Mouse (Mus musculus) left cerebral cortex, postnatal 25 days (tissue): Measurements from ENCODE around the gene 1700037H04Rik. TPM values are rescaled to one million over a fixed set of nuclear protein-coding genes. Genes with fewer than 3 reads are reported as not detected.
A peak's percentile ranks its signal among the peaks of the same experiment; 100 is the strongest.

Experiments used
- DNase-seq, 2 experiments: peaks; one replicate each; pipeline ENCODE4 v3.0.0; 2022; ENCODE audit warnings: low spot score in 2 of 2, mixed read lengths in 1 of 2
- intact Hi-C: fragments of 180-260 bp; cut with DNase I; formaldehyde crosslinking; loops from one replicate; pipeline ENCODE4 v1.15.1; 2025
- total RNA-seq, 2 experiments: library from RNA; stranded (reverse); gene quantifications; 2 replicates each; pipeline ENCODE4 v1.2.3; 2021

Gene 1700037H04Rik
- 10 to 100 TPM; 71.7 to 75.8 TPM for total RNA-seq

DNA sequence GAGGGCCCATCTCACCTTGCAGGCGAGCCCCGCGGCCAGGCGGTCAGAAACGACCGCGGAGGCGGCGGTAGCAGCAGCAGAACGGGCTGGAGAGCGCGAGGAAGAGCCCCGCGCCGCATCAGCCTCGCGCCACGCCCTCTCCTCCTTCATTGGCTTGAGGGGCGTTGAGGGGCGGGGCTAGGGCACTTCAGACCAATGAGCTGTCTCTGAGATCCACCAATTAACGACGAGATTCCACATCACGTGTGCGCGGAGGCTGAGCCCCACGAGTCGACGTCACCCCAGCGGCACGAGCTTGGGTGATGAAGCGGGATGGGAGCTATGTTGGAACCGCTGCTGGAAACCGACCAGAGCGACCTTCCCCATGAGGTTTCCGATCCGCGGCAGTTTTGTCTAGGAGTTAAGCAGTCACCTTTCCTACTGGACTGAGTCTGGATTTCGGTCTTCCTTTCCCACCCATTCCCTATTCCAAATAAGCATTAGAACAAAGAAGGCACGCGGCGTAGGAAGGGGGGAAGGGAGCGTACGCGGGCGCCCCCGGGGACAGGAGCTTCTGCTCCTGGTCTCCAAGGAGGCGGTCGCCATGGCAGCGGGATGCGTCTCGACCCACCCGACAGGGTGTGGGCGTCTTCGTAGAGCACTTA is at the start of gene 1700037H04Rik:
1700037H04Rik (minus strand) TSS at position 144 of the 644 bp plus-strand sequence.
- DNase-seq = peak; percentile 96 to 98
- intact Hi-C loops = loop anchor here (1.0 to 5.0 kb wide), 2 partner anchors 65 to 118 kb away; partner anchors contain the start of gene Gfra4

DNA sequence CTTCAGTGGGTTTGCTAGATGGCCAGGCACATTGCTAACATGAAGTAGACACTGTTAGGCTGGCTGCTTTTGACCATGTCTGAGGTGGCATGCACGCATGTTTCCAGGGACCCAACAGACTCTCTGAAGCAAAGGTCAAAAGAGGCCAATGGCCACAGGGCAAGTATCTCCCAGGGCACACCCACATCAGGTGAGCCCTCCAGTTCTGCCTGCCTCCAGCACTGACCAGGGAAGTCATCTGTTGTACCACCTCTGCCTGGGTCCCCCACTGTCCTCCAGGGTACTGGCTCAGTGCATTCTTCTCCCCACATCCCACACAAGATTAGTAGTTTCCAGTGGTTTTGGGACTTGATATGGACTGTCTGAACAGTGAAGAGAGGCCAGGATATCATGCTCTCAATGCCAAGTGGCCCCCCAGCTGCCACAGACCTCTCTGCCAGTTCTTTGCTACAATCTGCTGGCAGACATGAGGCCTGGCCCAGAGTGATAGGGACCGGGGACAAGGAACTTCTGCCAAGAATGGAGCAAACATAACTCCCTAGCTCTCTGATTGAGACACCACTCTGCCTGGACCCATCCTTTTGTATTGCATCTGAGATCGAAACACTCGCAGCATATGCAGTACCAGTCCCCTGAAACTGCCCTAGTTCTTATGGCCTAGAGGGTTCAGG is 49.4 kb upstream of the 1700037H04Rik start:
- intact Hi-C loops = no loop called here
- no peak for DNase-seq

DNA sequence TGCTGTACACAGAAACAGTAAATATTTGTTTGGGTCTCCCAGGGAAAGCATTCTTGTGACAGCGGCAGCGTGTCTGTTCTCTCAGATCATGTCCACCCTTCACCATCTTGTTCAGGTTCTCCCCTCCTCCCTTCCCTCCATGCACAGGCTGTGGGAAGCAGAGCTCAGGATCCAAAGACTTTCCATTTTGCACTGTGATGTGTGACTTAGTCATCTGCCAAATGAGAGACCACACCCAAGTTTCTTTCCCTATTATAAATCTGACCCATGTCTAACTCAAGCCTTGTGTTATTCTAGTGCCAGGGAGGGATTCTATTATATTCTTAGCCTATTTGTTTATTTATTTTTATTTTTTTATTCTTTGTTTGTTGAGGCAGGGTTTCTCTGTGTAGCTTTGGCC is 48.5 kb upstream of the 1700037H04Rik start:
- intact Hi-C loops = no loop called here
- DNase-seq = no peak

DNA sequence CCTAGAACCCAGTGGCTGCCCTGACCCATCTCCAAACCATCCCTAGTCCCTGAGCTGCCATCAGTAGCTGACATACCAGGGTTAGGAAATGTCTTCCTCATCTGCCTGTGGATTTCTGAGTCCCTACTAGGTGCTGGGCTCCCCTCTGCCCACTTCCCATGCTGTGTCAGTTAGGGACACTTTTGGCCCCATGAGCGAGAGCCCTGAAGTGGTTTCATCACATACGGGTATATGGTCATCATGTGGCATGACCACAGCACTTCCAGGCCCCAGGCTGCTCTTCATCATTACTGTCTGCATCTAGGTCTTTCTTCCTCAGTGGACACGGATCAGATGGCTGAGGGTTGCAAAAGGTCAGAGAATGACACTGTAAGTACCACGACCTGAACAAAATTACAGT is 46.9 kb upstream of the 1700037H04Rik start, which contains the start of gene Ap5s1:
Ap5s1 (plus strand) TSS at position 301 of the 400 bp plus-strand sequence.
- no peak for DNase-seq
- intact Hi-C loops = no loop called here

DNA sequence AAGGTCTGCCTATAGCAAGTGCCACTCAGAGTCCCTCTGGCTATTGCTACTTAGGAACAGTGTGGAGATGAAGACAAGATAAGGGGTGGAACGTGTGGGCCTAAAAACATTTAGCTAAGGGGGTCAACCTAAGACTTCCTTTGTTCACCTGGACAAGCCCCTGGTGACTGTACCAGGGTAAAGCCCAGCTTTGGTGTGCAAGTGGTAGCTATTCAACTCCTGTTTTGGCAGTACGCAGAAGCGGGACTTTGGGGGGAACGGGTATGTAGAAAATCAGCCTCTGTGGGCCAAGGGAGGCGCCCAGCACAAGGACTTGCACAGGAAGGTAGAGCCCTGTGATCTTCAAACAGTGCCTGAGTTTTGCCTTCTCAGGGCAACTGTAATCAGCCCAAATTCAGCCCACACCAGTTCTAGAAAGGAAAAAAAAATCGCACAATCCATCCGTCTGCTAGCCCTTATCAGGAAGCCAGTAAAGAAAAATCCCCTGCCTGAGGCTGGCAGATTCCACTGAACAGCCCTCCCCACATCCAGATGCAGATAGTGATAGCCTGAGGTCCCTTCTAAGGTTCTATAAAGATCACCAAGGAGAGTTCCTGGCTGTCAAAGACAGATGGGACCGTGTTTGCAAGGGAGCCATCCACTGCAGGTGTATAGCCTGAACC is 45.8 kb upstream of the 1700037H04Rik start:
- DNase-seq = no peak
- intact Hi-C loops = no loop called here

DNA sequence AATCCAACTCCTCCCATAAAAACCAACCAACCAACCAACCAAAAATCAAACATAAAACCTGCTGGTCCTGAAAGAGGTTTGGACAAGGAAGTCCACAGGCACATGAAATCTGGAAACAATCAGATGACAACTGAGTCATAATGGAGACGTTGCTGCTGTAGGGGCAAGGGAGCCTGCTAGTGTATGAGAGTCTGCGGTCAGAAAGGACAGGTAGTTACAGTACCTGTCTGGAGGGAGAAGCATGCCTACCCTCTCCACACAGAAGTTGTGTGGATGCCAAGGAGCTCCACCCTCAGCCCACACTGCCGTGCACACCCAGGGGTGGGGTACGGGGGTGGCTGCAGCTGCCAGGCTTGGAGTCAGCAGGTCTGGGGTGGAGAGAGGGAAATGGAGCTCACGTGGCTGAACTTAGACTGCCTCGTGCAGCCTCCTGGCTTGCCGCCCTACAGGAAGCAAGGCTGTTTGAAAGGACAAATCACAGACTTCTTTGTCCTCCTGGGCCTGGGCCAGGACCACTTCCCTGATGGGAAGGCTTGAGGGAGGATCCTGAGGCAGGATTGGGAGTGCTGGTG is 44.6 kb upstream of the 1700037H04Rik start:
- DNase-seq = peak; percentile 75 to 90
- intact Hi-C loops = no loop called here

DNA sequence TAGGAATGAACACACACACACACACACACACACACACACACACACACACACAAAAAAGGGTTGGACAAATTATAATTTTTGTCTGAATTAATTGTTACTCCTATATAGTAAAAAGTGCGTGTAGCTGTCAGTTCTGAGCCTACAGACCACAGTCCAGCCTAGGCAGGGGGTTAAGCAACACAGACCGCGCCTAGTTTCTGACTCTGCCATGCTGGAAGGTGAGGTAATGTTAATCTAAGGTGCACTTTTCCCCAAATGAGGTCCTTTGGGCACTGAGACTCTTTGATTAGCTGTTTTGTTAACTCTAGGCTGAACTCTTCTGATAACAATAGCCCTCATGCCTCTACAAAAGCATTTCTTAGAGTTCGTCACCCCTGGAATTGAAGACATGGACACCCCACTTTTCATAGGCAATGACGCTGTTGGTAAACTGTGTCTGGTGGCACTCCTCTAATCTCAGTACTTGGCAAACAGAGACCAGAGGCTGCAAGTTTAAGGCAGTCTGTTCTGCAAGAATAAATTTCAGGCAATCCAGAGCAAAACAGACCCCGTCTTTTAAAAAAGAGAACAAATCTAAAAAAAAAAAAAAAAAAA is 44.0 kb upstream of the 1700037H04Rik start:
- intact Hi-C loops = no loop called here
- DNase-seq = no peak

DNA sequence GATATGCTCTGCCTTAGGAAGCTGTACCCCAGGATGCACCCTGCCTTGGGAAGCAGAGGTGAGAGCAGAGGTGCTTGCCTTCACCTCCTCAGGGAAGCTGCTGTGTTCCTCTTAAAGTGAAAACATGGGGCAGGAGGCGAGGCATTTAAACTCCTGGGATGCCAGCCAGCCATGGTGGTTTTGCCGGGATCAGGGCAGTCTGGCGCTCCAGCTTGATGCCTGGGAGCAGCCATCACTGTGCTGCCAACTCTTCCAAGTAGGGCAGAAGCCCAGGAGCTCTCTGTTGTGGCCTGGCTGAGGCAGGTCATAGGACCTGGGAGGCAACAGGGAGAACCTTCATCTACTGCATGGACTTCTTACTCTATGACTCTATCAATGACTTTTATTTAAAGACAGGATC is 41.4 kb upstream of the 1700037H04Rik start:
- no peak for DNase-seq
- intact Hi-C loops = no loop called here

DNA sequence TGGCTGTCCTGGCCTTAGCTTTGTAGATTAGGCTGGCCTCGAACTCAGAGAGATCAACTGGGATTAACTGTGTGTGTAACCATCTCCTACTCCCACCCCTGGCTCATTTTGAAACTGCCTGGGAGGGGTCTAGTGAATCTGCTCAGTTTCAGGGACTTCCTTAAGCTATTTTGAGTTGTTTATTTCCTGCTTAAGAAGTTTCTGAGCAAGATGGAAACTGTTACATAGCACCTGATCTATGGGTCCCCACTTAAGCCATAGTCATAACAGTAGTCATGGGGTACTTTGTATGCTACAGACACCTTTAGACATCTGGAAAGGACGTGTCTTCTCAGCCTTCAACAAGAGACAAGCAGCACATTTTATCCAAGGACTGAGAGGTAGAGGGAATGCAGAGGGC is 40.8 kb upstream of the 1700037H04Rik start:
- no peak for DNase-seq
- intact Hi-C loops = no loop called here

DNA sequence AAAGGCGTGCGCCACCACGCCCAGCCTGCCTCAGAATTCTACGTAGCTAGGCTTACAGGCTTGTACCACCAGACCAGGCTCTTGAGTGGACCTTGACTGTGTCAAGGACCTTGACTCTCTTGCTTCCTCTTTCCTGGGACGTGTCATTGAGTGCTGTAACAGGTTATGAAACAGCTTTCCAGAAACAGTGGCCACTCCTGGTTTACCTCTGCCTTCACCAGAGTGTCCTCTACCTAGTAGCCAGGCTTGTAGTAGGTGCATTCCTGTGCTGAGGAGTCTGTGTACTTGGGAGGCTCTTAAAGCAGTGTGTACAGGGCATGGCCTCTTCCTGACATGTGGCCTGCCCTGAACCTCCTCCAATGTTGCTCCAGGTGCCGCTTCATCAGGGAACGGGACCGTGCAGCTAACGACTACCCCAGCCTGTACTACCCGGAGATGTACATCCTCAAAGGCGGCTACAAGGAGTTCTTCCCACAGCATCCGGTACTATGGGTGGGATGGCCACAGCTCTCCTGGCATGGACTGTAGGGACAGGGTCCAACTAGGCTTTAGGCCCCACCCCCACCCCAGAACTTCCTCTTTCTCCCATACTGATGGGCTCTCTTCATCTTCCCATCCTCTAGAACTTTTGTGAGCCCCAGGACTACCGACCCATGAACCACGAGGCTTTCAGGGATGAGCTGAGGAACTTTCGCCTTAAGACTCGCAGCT is 36.9 kb upstream of the 1700037H04Rik start:
- no peak for DNase-seq
- intact Hi-C loops = no loop called here

DNA sequence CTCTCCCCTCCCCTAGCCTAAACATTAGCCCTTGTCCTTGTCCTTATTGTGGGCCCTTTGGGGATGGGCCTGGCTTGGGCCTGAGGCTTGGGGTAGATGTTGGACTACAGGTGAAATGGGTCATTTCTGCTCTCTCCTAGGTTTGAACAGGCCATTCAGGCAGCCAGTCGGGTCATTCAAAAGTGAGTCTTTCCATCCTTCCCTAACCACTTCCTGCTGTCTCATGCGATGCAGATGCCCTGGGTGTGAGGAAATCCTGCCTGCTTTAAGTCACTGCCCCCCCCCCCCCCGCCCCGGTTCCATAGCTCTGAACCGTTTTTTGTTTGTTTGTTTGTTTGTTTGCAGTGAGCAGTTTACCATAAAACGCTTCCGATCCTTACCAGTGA is 31.1 kb upstream of the 1700037H04Rik start:
- no peak for DNase-seq
- intact Hi-C loops = no loop called here

DNA sequence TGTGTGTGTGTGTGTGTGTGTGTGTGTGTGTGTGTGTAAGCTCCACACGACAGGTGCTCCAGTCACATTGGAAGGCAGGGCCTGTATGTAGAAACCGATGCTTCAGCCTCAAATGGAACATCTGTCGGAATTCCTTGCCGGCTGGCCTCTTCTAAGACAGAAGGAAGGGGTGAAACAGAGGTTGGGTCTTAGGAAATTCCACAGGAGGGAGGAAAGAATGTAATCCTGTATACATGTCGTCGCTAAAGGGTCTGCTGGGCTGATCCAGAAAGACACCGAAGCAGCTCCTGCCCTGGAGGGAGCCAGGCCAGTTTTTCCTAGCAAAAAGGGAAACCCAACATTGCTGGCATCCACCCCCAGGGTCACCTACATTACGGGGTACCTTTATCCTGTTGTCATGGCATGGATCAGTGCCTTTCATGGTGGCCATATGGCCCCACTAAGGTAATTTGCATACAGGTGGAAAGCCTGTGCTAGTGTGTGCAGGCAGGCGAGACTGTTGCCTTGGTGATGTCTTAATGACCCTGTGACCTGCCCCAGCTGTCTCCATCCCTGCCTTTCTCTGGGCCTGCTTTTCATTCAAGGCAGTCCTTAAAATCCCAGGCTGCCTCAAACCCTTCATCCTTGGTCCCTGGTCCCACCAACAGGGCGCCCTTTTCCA is 30.6 kb upstream of the 1700037H04Rik start:
- no peak for DNase-seq
- intact Hi-C loops = no loop called here

DNA sequence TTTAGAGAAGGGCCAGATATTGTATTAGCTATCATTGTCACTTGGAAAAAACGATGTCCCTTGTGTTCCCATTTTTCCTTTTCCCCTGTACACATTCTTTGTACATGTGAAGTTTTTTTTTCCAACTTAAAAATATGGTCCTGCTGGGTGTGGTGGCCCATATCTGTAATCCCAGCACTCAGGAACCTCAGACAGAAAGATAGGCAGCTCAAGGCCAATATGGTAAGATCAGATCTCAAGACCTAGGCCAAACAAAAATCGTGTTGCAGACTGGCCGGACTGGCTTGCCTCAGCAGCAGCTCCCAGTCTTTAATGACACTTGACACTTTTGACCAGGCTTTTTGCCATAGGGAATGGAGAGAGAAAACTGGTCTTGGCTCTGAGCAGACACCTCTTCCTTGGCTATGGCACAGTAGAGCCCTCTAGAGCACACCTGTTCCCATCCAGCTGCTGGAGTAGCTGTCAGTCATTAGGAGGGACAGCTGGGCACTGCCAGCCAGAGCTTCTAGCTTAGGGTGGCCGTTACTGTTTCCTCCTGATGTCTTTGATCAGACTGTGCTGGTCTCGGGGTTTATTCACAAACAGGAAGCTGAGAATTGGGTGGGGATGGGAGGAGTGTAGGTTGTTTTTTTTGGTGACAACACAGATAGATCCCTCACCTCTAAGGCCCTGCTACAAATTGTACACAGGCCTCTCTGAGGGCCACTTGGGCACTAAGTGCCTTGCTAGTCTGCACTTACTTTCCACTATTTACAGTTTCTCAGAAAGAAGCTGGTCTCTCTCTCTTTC is 29.8 kb upstream of the 1700037H04Rik start:
- intact Hi-C loops = no loop called here
- no peak for DNase-seq

DNA sequence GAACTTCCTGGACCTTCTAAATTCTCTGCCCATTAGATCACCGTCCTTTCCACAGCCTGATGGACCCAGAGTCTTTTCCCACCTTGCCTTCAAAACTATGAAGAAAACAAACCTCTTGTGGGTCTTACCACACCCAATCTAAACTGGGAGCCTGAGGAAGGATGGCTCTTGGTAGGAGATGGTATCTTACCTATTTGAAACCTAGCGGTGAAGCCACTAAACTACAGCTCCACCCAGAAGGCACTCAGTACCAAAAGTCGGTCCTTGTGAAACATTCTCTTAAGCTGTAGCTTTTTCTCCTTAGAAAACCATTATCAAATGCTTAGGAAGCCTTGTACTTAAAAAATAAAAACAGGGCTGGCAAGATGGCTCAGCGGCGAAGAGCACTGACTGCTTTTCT is 28.4 kb upstream of the 1700037H04Rik start:
- intact Hi-C loops = no loop called here
- DNase-seq = no peak

DNA sequence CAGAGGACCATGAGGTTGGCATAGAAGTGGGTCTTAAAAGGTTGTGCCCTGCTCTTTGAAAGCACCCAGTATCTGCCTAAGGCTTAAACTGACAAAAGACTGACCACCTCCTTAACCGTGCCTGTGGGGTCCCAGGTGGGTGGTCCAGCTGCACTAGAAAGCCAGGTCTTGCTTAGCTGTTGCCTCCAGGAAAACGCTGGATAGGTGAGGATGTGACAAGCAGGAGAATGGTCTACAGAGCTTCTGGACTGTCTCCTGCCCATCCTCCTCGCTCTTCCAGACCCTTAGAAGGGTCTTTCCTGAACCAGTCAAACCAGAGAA is 27.7 kb upstream of the 1700037H04Rik start:
- intact Hi-C loops = no loop called here
- no peak for DNase-seq

DNA sequence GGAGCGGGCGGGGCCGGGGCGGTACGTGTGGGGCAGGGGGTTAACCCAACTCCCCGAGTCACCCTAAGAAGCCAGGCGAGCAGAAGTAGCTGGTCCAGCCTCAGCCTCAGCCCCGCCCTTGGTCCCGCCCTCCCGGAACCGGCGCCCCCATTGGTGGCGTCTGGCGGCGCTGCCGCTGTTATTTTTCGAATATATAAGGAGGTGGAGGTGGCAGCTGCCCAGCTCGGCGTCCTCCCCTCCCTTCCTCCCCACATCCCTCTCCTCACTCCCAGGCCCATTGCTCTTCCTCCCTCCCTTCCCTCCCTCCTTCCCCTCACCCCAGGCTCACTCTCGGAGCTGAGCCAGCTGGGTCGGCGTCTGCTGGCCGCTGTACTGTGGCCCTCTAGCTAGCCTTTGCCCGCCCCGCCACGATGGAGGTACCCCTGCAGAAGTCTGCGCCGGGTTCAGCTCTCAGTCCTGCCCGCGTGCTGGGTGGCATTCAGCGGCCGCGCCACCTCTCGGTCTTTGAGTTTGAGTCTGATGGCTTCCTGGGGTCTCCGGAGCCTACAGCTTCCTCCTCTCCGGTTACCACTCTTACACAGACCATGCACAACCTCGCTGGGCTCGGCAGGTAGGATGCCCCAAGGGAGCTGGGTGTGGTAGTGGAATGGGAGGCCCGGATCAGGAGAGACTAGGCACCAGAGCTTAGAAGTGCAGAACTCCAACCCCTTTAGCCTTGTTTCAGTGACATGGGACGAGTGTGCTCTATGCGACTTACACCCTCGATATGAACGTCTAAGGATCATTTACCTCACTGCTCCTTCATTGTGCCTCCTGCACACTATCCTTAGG is 27.1 kb upstream of the 1700037H04Rik start, which contains the start of the genes Cdc25b and Spef1:
Cdc25b (plus strand) TSS at position 179 of the 831 bp plus-strand sequence.
Spef1 (minus strand) TSS at position 512 of the 831 bp plus-strand sequence.
- intact Hi-C loops = loop anchor here (1.0 kb wide), 1 partner anchor 23 kb away; no protein-coding TSS in a partner anchor
- peak; percentile 71 to 88 for DNase-seq

DNA sequence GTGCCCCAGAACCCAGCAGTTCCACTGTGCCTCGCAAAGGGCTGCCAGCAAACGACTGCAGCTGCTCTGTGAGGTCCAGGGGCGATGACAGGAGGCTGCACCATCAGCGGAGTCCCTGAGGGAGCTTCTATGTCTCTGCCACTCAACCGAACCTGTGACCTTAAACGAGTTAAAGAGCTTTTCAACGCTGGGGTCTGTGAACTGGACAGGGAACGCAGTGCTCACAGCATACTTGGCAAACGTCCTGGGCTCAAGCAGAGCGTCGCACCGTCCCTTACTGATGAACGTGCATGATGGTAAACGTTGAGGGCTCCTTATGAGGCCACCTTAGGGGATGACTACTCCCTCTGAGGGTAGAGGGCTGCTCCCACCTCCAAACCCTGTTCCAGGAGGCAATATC is 26.5 kb upstream of the 1700037H04Rik start:
- no peak for DNase-seq
- intact Hi-C loops = loop anchor here (1.0 kb wide), 1 partner anchor 24 kb away; no protein-coding TSS in a partner anchor
